Mouse (Mus musculus) lung, embryonic 16.5 days (tissue): ENCODE results near the gene Optn. TPM values are rescaled to one million over a fixed set of nuclear protein-coding genes. Genes with fewer than 3 reads are reported as not detected.

Source experiments
- ATAC-seq: fragments of 200-750 bp; cut with Nextera tagmentation; 2 replicates; pipeline ENCODE4 v1.8.0; 2017; ENCODE audit warnings: low read depth, mild to moderate bottlenecking, moderate library complexity
- H3K27ac ChIP-seq: fragments of 300-500 bp; sonication (generic); 2 replicates; pipeline ENCODE4 v1.5.1; 2014; ENCODE audit warnings: mild to moderate bottlenecking, control low read depth, low read length
- H3K27me3 ChIP-seq: fragments of 300-500 bp; sonication (generic); 2 replicates; pipeline ENCODE4 v1.6.1; 2014; ENCODE audit warnings: low read depth, low read length, mixed read lengths; ENCODE audit not compliant: control insufficient read depth, insufficient read depth
- H3K36me3 ChIP-seq: fragments of 300-500 bp; sonication (generic); 2 replicates; pipeline ENCODE4 v1.6.1; 2014; ENCODE audit warnings: low read length; ENCODE audit not compliant: control insufficient read depth, insufficient read depth
- H3K4me1 ChIP-seq: fragments of 300-500 bp; sonication (generic); replicated peaks from 2 replicates; pipeline ENCODE4 v1.6.1; 2014; ENCODE audit warnings: low read length, mixed read lengths; ENCODE audit not compliant: control insufficient read depth, insufficient read depth
- H3K4me2 ChIP-seq: fragments of 300-500 bp; sonication (generic); 2 replicates; pipeline ENCODE4 v1.6.1; 2014; ENCODE audit warnings: low read depth, low read length, control low read depth
- H3K4me3 ChIP-seq: fragments of 300-500 bp; sonication (generic); 2 replicates; pipeline ENCODE4 v1.5.1; 2014; ENCODE audit warnings: mild to moderate bottlenecking, low read length, control low read depth
- H3K9ac ChIP-seq: fragments of 300-500 bp; sonication (generic); 2 replicates; pipeline ENCODE4 v1.6.1; 2014; ENCODE audit warnings: low read length, control low read depth
- H3K9me3 ChIP-seq: fragments of 300-500 bp; sonication (generic); 2 replicates; pipeline ENCODE4 v1.6.1; 2016; ENCODE audit warnings: low read length; ENCODE audit not compliant: control insufficient read depth
- WGBS: fragments of 180-500 bp; shearing (Covaris S2); extraction: QIAGEN DNeasy Blood & Tissue Kit; methylation state at CpG from one replicate; pipeline ENCODE4 v1.1.7; 2014; 5-methylcytosine and 5-hydroxymethylcytosine counted together
- polyA plus RNA-seq: library from polyadenylated mRNA; unstranded; fragments of >200 nt; fragmentation: Nextera tagmentation; extraction: Ambion mirVana; gene quantifications from 2 replicates; pipeline ENCODE4 v1.2.1, GENCODE M21; 2015

Optn gene
- polyA plus RNA-seq, 1 experiment from 2014 or later: 13.3 TPM

GRCm38 (mm10) chr2:4987388-4988180, 76.3 kb downstream of the Optn start:
- Histone ChIP-seq H3K9me3 (no peaks in the 10 kb centered on the region), H3K36me3 (peaks cover 12% of the 10 kb centered on the region), H3K4me2 (no peak overlapping the region), H3K4me3 (no peak overlapping the region), H3K27me3 (no peaks in the 10 kb centered on the region), H3K4me1 (peaks cover 3% of the 10 kb centered on the region; the same call in 1 of the 2 replicates), H3K9ac (no peak overlapping the region), H3K27ac (peak overlapping the region; percentile 78)
- WGBS: 57% methylated on average over 8 of the region's 8 CpGs
- ATAC-seq: peak; percentile 76

GRCm38 (mm10) chr2:4986798-4987197, 77.1 kb downstream of the Optn start:
- Histone ChIP-seq H3K4me2 (no peak overlapping the region), H3K9me3 (no peaks in the 10 kb centered on the region), H3K4me3 (no peak overlapping the region), H3K9ac (no peak overlapping the region), H3K27ac (peak overlapping the region; percentile 78), H3K27me3 (no peaks in the 10 kb centered on the region), H3K36me3 (peaks cover 6% of the 10 kb centered on the region), H3K4me1 (peaks cover 3% of the 10 kb centered on the region; the same call in 1 of the 2 replicates)
- 74% methylated on average over 4 of the region's 4 CpGs for WGBS
- ATAC-seq: no peak

- no peak overlapping the region for H3K27ac ChIP-seq
- no peak for ATAC-seq
- H3K9ac ChIP-seq: no peak overlapping the region
- H3K9me3 ChIP-seq: no peaks in the 10 kb centered on the region
- no peak overlapping the region for H3K4me2 ChIP-seq
- no peaks in the 10 kb centered on the region for H3K36me3 ChIP-seq
- H3K4me3 ChIP-seq: no peak overlapping the region
- no peaks in the 10 kb centered on the region for H3K27me3 ChIP-seq
- H3K4me1 ChIP-seq: peaks cover 3% of the 10 kb centered on the region; the same call in 1 of the 2 replicates
- 75% methylated on average over 6 of the region's 6 CpGs for WGBS
These were observed 78.9 kb downstream of the Optn start for GRCm38 (mm10) chr2:4985000-4985399.

GRCm38 (mm10) chr2:4983987-4984386, 79.9 kb downstream of the Optn start:
- no peak for ATAC-seq
- H3K4me2 ChIP-seq: no peak overlapping the region

GRCm38 (mm10) chr2:4978091-4978490, 85.8 kb downstream of the Optn start:
- H3K9me3 ChIP-seq: no peaks in the 10 kb centered on the region
- ATAC-seq: no peak
- no peak overlapping the region for H3K4me3 ChIP-seq
- no peaks in the 10 kb centered on the region for H3K36me3 ChIP-seq
- WGBS: 32% methylated on average over 8 of the region's 8 CpGs
- no peak overlapping the region for H3K27ac ChIP-seq
- no peak overlapping the region for H3K4me2 ChIP-seq
- H3K27me3 ChIP-seq: no peaks in the 10 kb centered on the region
- no peaks in the 10 kb centered on the region; the same call in 1 of the 2 replicates for H3K4me1 ChIP-seq
- no peak overlapping the region for H3K9ac ChIP-seq

More at GRCm38 (mm10) chr2:4983987-4984386, 79.9 kb downstream of the Optn start:
- Histone ChIP-seq H3K27me3 (no peaks in the 10 kb centered on the region), H3K4me3 (no peak overlapping the region), H3K4me1 (peaks cover 3% of the 10 kb centered on the region; the same call in 1 of the 2 replicates), H3K36me3 (no peaks in the 10 kb centered on the region), H3K27ac (no peak overlapping the region), H3K9ac (no peak overlapping the region), H3K9me3 (no peaks in the 10 kb centered on the region)
- WGBS: 26% methylated on average over 5 of the region's 5 CpGs

- H3K36me3 ChIP-seq: no peaks in the 10 kb centered on the region
- no peak within 1 kb of the TSS for H3K4me3 ChIP-seq
- no peaks in the 10 kb centered on the region for H3K27me3 ChIP-seq
- no peak within 1 kb of the TSS for H3K27ac ChIP-seq
- no peak within 1 kb of the TSS for H3K4me2 ChIP-seq
- 65% methylated on average over 5 of the region's 5 CpGs for WGBS
- no peaks in the 10 kb centered on the region for H3K9me3 ChIP-seq
- H3K4me1 ChIP-seq: no peaks in the 10 kb centered on the region; the same call in 1 of the 2 replicates
- ATAC-seq: no peak
- H3K9ac ChIP-seq: no peak within 1 kb of the TSS
These were observed 88.0 kb downstream of the Optn start, which contains the start of gene Ucma for GRCm38 (mm10) chr2:4975807-4976206. Gene Ucma, plus strand, starts transcription at chr2:4976122.

Other genes with a start within 250 kb of the Optn start
- gene Sephs1, start 182.5 kb downstream of the Optn start, polyA plus RNA-seq: 85.6 and 89.5 TPM in 2 replicates
- 91.9 and 96.2 TPM in 2 replicates for gene Phyh, start 145.0 kb downstream of the Optn start, polyA plus RNA-seq
- gene Ucma, start 87.9 kb downstream of the Optn start, polyA plus RNA-seq: not detected in 2 replicates
- gene Mcm10, start 51.3 kb downstream of the Optn start, polyA plus RNA-seq: 31.8 and 36.4 TPM in 2 replicates
- gene Ccdc3, start 73.7 kb upstream of the Optn start, polyA plus RNA-seq: 1.6 and 1.9 TPM in 2 replicates